Mouse (Mus musculus): ENCODE measurements around the gene Matk. TPM values are rescaled to one million over a fixed set of nuclear protein-coding genes. Genes with fewer than 3 reads are reported as not detected.
"Not testable (repeated sequence)": the region's sequence is repeated elsewhere in the genome, so short reads cannot be mapped to it uniquely, and the experiment has no call there.

Matk gene
- polyA plus RNA-seq (2012; rRNA removed): 2.7 and 3.3 TPM in 2 replicates

- no peak for DNase-seq
- no peak within 1 kb of the TSS for H3K4me3 ChIP-seq (replicated peaks; ENCODE audit: extremely low read depth, low read depth, low read length)
- TF ChIP-seq POLR2A (IDR thresholded peaks at IDR 0.05; ENCODE audit: borderline replicate concordance, extremely low read depth, low read depth, low read length): no peak
- TF ChIP-seq CTCF (IDR thresholded peaks at IDR 0.05; ENCODE audit: insufficient read depth, low read length): no peak
- 8% methylated on average over 44 of the region's 44 CpGs for WGBS
- no peaks in the 10 kb centered on the region for H3K4me1 ChIP-seq (ENCODE audit: control insufficient read depth, insufficient read depth, low read length)
Measured at GRCm38 (mm10) chr10:81252424-81253419, at the start of gene Matk. TSS of gene Matk (plus strand) at chr10:81252935.

GRCm38 (mm10) chr10:81202978-81203720, 49.6 kb upstream of the Matk start:
- H3K4me1 ChIP-seq (ENCODE audit: control insufficient read depth, insufficient read depth, low read length): no peaks in the 10 kb centered on the region; the same call in 1 of the 2 replicates
- TF ChIP-seq CTCF (IDR thresholded peaks at IDR 0.05; ENCODE audit: insufficient read depth, low read length) (no peak), POLR2A (IDR thresholded peaks at IDR 0.05; ENCODE audit: borderline replicate concordance, extremely low read depth, low read depth, low read length) (no peak)
- no peak overlapping the region for H3K4me3 ChIP-seq (replicated peaks; ENCODE audit: extremely low read depth, low read depth, low read length)
- 64% methylated on average over 8 of the region's 8 CpGs for WGBS
- no peak for DNase-seq

GRCm38 (mm10) chr10:81204137-81204536, 48.6 kb upstream of the Matk start:
- 69% methylated on average over 4 of the region's 4 CpGs for WGBS
- Histone ChIP-seq H3K4me3 (replicated peaks; ENCODE audit: extremely low read depth, low read depth, low read length) (no peak overlapping the region), H3K4me1 (ENCODE audit: control insufficient read depth, insufficient read depth, low read length) (no peaks in the 10 kb centered on the region)
- no peak for DNase-seq
- TF ChIP-seq POLR2A (IDR thresholded peaks at IDR 0.05; ENCODE audit: borderline replicate concordance, extremely low read depth, low read depth, low read length): no peak
- no peak for TF ChIP-seq CTCF (IDR thresholded peaks at IDR 0.05; ENCODE audit: insufficient read depth, low read length)

GRCm38 (mm10) chr10:81210154-81210553, 42.6 kb upstream of the Matk start:
- H3K4me1 ChIP-seq (ENCODE audit: control insufficient read depth, insufficient read depth, low read length): no peaks in the 10 kb centered on the region
- H3K4me3 ChIP-seq (replicated peaks; ENCODE audit: extremely low read depth, low read depth, low read length): no peak overlapping the region
- TF ChIP-seq CTCF (IDR thresholded peaks at IDR 0.05; ENCODE audit: insufficient read depth, low read length): no peak
- no peak for TF ChIP-seq POLR2A (IDR thresholded peaks at IDR 0.05; ENCODE audit: borderline replicate concordance, extremely low read depth, low read depth, low read length)
- WGBS: 89% methylated on average over 5 of the region's 5 CpGs
- no peak for DNase-seq

- TF ChIP-seq CTCF (IDR thresholded peaks at IDR 0.05; ENCODE audit: insufficient read depth, low read length) (no peak), POLR2A (IDR thresholded peaks at IDR 0.05; ENCODE audit: borderline replicate concordance, extremely low read depth, low read depth, low read length) (no peak)
- H3K4me3 ChIP-seq (replicated peaks; ENCODE audit: extremely low read depth, low read depth, low read length): no peak overlapping the region
- DNase-seq: no peak
- no peaks in the 10 kb centered on the region for H3K4me1 ChIP-seq (ENCODE audit: control insufficient read depth, insufficient read depth, low read length)
- 89% methylated on average over 6 of the region's 6 CpGs for WGBS
Measured at GRCm38 (mm10) chr10:81216260-81216659, 36.5 kb upstream of the Matk start.

GRCm38 (mm10) chr10:81216810-81217209, 35.9 kb upstream of the Matk start:
- 80% methylated on average over 6 of the region's 6 CpGs for whole genome bisulfite sequencing
- TF ChIP-seq CTCF (IDR thresholded peaks at IDR 0.05; ENCODE audit: insufficient read depth, low read length) (no peak), POLR2A (IDR thresholded peaks at IDR 0.05; ENCODE audit: borderline replicate concordance, extremely low read depth, low read depth, low read length) (no peak)
- no peak for DNase-seq
- H3K4me3 ChIP-seq (replicated peaks; ENCODE audit: extremely low read depth, low read depth, low read length): no peak overlapping the region
- no peaks in the 10 kb centered on the region for H3K4me1 ChIP-seq (ENCODE audit: control insufficient read depth, insufficient read depth, low read length)

GRCm38 (mm10) chr10:81217267-81217666, 35.5 kb upstream of the Matk start:
- not testable (repeated sequence) for H3K4me1 ChIP-seq (ENCODE audit: control insufficient read depth, insufficient read depth, low read length); H3K4me3 ChIP-seq (replicated peaks; ENCODE audit: extremely low read depth, low read depth, low read length); DNase-seq
- WGBS: 17% methylated on average over 1 of the region's 1 CpGs
- TF ChIP-seq CTCF (IDR thresholded peaks at IDR 0.05; ENCODE audit: insufficient read depth, low read length): peak; percentile 71

GRCm38 (mm10) chr10:81217964-81218363, 34.8 kb upstream of the Matk start:
- Histone ChIP-seq H3K4me3 (replicated peaks; ENCODE audit: extremely low read depth, low read depth, low read length) (no peak overlapping the region), H3K4me1 (ENCODE audit: control insufficient read depth, insufficient read depth, low read length) (no peaks in the 10 kb centered on the region)
- TF ChIP-seq POLR2A (IDR thresholded peaks at IDR 0.05; ENCODE audit: borderline replicate concordance, extremely low read depth, low read depth, low read length) (no peak), CTCF (IDR thresholded peaks at IDR 0.05; ENCODE audit: insufficient read depth, low read length) (peak; percentile 82)
- 20% methylated on average over 7 of the region's 7 CpGs for WGBS
- peak; percentile 71 for DNase-seq

GRCm38 (mm10) chr10:81221402-81222015, 31.2 kb upstream of the Matk start:
- TF ChIP-seq CTCF (IDR thresholded peaks at IDR 0.05; ENCODE audit: insufficient read depth, low read length) (no peak), POLR2A (IDR thresholded peaks at IDR 0.05; ENCODE audit: borderline replicate concordance, extremely low read depth, low read depth, low read length) (no peak)
- no peak overlapping the region for H3K4me3 ChIP-seq (replicated peaks; ENCODE audit: extremely low read depth, low read depth, low read length)
- WGBS: 74% methylated on average over 5 of the region's 5 CpGs
- no peak for DNase-seq
- no peaks in the 10 kb centered on the region for H3K4me1 ChIP-seq (ENCODE audit: control insufficient read depth, insufficient read depth, low read length)

- not testable (repeated sequence) for H3K4me1 ChIP-seq (ENCODE audit: control insufficient read depth, insufficient read depth, low read length); H3K4me3 ChIP-seq (replicated peaks; ENCODE audit: extremely low read depth, low read depth, low read length); DNase-seq
- WGBS: 36% methylated on average over 2 of the region's 2 CpGs
Measured at GRCm38 (mm10) chr10:81223731-81224130, 29.0 kb upstream of the Matk start.

Data from lung, adult 2 months (tissue).